Mouse (Mus musculus) brain, embryonic 14.5 days (tissue): ENCODE results near the gene Itpr3.

Experiments used
- CTCF ChIP-seq: fragments of 200-500 bp; IDR thresholded peaks from 2 replicates; pipeline ENCODE4 v1.5.1; 2012; ENCODE audit warnings: inconsistent platforms, mild to moderate bottlenecking, moderate library complexity, borderline replicate concordance; ENCODE audit not compliant: insufficient read depth, insufficient read length; ENCODE audit errors: extremely low read depth
- POLR2A ChIP-seq: fragments of 200-500 bp; IDR thresholded peaks from 2 replicates; pipeline ENCODE4 v1.6.1; 2012; ENCODE audit warnings: mild to moderate bottlenecking, inconsistent platforms, borderline replicate concordance; ENCODE audit not compliant: poor library complexity, insufficient read depth, insufficient read length, severe bottlenecking; ENCODE audit errors: extremely low read depth

DNA sequence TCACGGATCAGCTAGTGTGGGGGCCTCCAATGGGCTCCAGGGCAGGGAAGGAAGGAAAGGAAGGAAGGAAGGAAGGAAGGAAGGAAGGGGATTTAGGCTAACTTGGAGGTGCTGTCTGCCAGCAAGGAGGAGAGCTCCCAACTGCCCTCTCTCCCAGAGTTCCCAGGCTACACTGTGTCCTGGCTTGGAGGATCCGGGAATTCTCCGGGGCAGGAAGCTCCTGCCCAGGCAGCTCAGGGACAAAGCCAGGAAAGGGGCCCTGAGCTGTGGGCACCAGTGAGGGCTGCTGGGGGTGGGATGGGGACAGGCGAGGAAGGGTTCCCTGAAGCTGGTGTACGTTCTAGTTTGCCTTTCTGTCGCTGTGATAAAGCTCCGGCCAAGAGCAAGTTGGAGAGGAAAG lies 20.6 kb upstream of the Itpr3 start:
- no peak for TF ChIP-seq POLR2A
- no peak for TF ChIP-seq CTCF
